Mouse (Mus musculus) testis, adult 2 months (tissue): Measurements from ENCODE around the gene Cyp2j5.

Experiments
- CTCF ChIP-seq: fragments of 200-500 bp; IDR thresholded peaks from 2 replicates; pipeline ENCODE4 v1.5.1; 2012; ENCODE audit warnings: low read depth, mild to moderate bottlenecking, inconsistent platforms, low read length, moderate library complexity; ENCODE audit not compliant: control insufficient read depth, insufficient read depth, insufficient replicate concordance
- POLR2A ChIP-seq: fragments of 200-500 bp; IDR thresholded peaks from 2 replicates; pipeline ENCODE4 v1.6.1; 2012; ENCODE audit warnings: low read depth, mild to moderate bottlenecking, inconsistent platforms, low read length, moderate library complexity; ENCODE audit not compliant: control insufficient read depth

GRCm38 (mm10) chr4:96590911-96591790, 72.8 kb downstream of the Cyp2j5 start, which contains the start of gene Cyp2j9:
- TF ChIP-seq POLR2A (no peak), CTCF (no peak)
